Mouse (Mus musculus) liver, embryonic 14.5 days (tissue): ENCODE data around the gene Tmem231. TPM values are rescaled to one million over a fixed set of nuclear protein-coding genes. Genes with fewer than 3 reads are reported as not detected.

Experiments
- ATAC-seq: fragments of 200-750 bp; cut with Nextera tagmentation; 2 replicates; pipeline ENCODE4 v1.8.0; 2017; ENCODE audit warnings: moderate number of reproducible peaks, mild to moderate bottlenecking, moderate library complexity; ENCODE audit not compliant: insufficient read depth
- DNase-seq, 3 experiments: peaks; one replicate each; pipeline ENCODE4 v3.0.0-alpha.2; 2012 to 2013; ENCODE audit warnings: low read depth in 3 of 3, low spot score in 3 of 3
- H3K27ac ChIP-seq: fragments of 300-500 bp; sonication (generic); 2 replicates; pipeline ENCODE4 v1.5.1; 2014; ENCODE audit warnings: moderate library complexity, mild to moderate bottlenecking, control low read depth, inconsistent platforms
- H3K27me3 ChIP-seq: fragments of 300-500 bp; sonication (generic); 2 replicates; pipeline ENCODE4 v1.6.1; 2014; ENCODE audit warnings: mild to moderate bottlenecking, low read length, moderate library complexity; ENCODE audit not compliant: control insufficient read depth, insufficient read depth
- H3K36me3 ChIP-seq: fragments of 300-500 bp; sonication (generic); replicated peaks from 2 replicates; pipeline ENCODE4 v1.6.1; 2014; ENCODE audit warnings: low read depth; ENCODE audit not compliant: control insufficient read depth, insufficient read depth
- H3K4me1 ChIP-seq, 2 experiments: fragments of 200-500 bp in 1 of 2; fragments of 300-500 bp in 1 of 2; sonication (generic) in 1 of 2; replicated peaks; 2 replicates each; pipeline ENCODE4 v1.6.1; 2012 to 2014; ENCODE audit warnings: antibody characterized with exemption in 1 of 2, inconsistent platforms in 1 of 2, low read length in 1 of 2; ENCODE audit not compliant: control insufficient read depth in 2 of 2, insufficient read depth in 2 of 2
- H3K4me2 ChIP-seq: fragments of 300-500 bp; sonication (generic); 2 replicates; pipeline ENCODE4 v1.6.1; 2014; ENCODE audit warnings: low read depth, mild to moderate bottlenecking, control low read depth, moderate library complexity
- H3K4me3 ChIP-seq, 2 experiments: fragments of 200-500 bp in 1 of 2; fragments of 300-500 bp in 1 of 2; sonication (generic) in 1 of 2; 2 replicates each; pipeline ENCODE4 v1.5.1; 2012 to 2014; ENCODE audit warnings: low read depth in 2 of 2, low read length in 2 of 2, mild to moderate bottlenecking in 2 of 2, control low read depth in 1 of 2, inconsistent platforms in 1 of 2, moderate library complexity in 1 of 2; ENCODE audit not compliant: insufficient read depth in 1 of 2
- H3K9ac ChIP-seq: fragments of 300-500 bp; sonication (generic); replicated peaks from 2 replicates; pipeline ENCODE4 v1.6.1; 2014; ENCODE audit warnings: mild to moderate bottlenecking, control low read depth, moderate library complexity
- H3K9me3 ChIP-seq: fragments of 300-500 bp; sonication (generic); 2 replicates; pipeline ENCODE4 v1.6.1; 2016; ENCODE audit warnings: low read length, mixed read lengths; ENCODE audit not compliant: control insufficient read depth
- CTCF ChIP-seq: IDR thresholded peaks from 2 replicates; pipeline ENCODE4 v1.5.1; 2016; ENCODE audit warnings: antibody characterized with exemption, low read depth, control low read depth
- EP300 ChIP-seq: IDR thresholded peaks from 2 replicates; pipeline ENCODE4 v1.6.1; 2016; ENCODE audit warnings: antibody characterized with exemption, low read depth
- WGBS: fragments of 180-500 bp; shearing (Covaris S2); extraction: QIAGEN DNeasy Blood & Tissue Kit; methylation state at CpG from one replicate; pipeline ENCODE4 v1.1.7; 2014; ENCODE audit not compliant: insufficient replicate concordance; 5-methylcytosine and 5-hydroxymethylcytosine counted together
- polyA plus RNA-seq, 2 experiments: library from polyadenylated mRNA; depleted of rRNA in 1 of 2; stranded (reverse) in 1 of 2; unstranded in 1 of 2; fragments of >200 nt; fragmentation: Nextera tagmentation in 1 of 2; extraction: Ambion mirVana in 1 of 2; gene quantifications; 2 replicates each; pipeline versions ENCODE4 v1.2.1 to v1.2.3; 2012 to 2014

The Tmem231 gene
- polyA plus RNA-seq, 2 experiments = 1.7 to 2.0 TPM

DNA sequence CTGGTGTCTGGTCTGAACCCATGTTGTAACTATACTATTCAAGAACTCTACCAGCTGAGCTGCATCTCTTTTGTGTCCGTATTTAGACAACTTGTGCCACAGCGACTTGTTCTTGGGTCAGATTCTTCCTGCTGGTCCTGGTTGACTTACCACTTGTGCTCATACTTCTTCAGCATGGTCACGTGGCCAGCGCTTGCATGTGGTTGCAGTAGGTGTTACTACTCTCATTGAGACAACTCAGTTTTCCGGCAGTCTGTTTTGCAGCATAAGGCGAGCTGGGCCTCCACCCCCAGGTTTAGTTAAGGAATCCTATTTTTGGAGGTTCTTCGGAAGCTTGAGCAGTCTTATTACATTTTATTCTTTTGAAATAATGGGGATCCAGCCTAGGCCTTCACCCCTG lies 17.6 kb upstream of the Tmem231 start:
- DNase-seq (no peak), ATAC-seq (no peak)
- Histone ChIP-seq H3K4me1 (no peaks in the 10 kb centered on the region), H3K36me3 (peaks cover 28% of the 10 kb centered on the region), H3K27ac (no peak overlapping the region), H3K4me3 (no peak overlapping the region), H3K9ac (no peak overlapping the region), H3K9me3 (no peaks in the 10 kb centered on the region), H3K4me2 (no peak overlapping the region), H3K27me3 (no peaks in the 10 kb centered on the region)
- 83% methylated on average over 7 of the region's 7 CpGs for WGBS
- TF ChIP-seq CTCF (no peak), EP300 (no peak)

DNA sequence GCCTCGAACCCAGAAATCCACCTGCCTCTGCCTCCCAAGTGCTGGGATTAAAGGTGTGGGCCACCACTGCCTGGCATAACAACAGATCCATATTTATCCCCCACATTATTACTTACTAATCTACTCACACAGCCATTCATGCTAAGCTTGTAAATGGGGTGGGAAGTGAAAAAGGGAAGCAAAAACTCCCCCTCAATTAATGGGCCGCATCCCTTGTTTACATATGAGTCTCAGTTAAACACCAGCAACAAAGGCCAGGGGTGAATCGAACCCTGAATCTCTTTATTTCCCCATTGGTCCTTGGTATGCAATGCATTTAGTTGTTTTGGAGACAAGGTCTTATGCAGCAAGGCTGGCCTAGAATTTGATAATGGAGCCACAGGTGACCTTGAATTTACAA lies 17.2 kb upstream of the Tmem231 start:
- TF ChIP-seq EP300 (no peak), CTCF (no peak)
- no peaks in the 10 kb centered on the region for H3K9me3 ChIP-seq
- H3K27ac ChIP-seq = no peak overlapping the region
- WGBS = 82% methylated on average over 3 of the region's 3 CpGs
- H3K27me3 ChIP-seq = no peaks in the 10 kb centered on the region
- DNase-seq (no peak), ATAC-seq (no peak)
- no peak overlapping the region for H3K4me3 ChIP-seq
- H3K4me1 ChIP-seq = no peaks in the 10 kb centered on the region
- H3K36me3 ChIP-seq = peaks cover 29% of the 10 kb centered on the region
- no peak overlapping the region for H3K4me2 ChIP-seq
- no peak overlapping the region for H3K9ac ChIP-seq

GRCm38 (mm10) chr8:111947954-111948353 lies 14.3 kb upstream of the Tmem231 start:
- peaks cover 43% of the 10 kb centered on the region for H3K36me3 ChIP-seq
- TF ChIP-seq CTCF (no peak), EP300 (no peak)
- H3K27me3 ChIP-seq = no peaks in the 10 kb centered on the region
- no peak for ATAC-seq
- H3K4me1 ChIP-seq = no peaks in the 10 kb centered on the region
- H3K9ac ChIP-seq = no peak overlapping the region
- H3K4me3 ChIP-seq = no peak overlapping the region
- no peak overlapping the region for H3K4me2 ChIP-seq
- H3K27ac ChIP-seq = no peak overlapping the region
- WGBS = 81% methylated on average over 8 of the region's 8 CpGs
- DNase-seq = no peak
- no peaks in the 10 kb centered on the region for H3K9me3 ChIP-seq

GRCm38 (mm10) chr8:111947144-111947543 lies 13.5 kb upstream of the Tmem231 start:
- Histone ChIP-seq H3K9me3 (no peaks in the 10 kb centered on the region), H3K4me1 (no peaks in the 10 kb centered on the region), H3K27ac (no peak overlapping the region), H3K4me2 (no peak overlapping the region), H3K9ac (no peak overlapping the region), H3K27me3 (no peaks in the 10 kb centered on the region), H3K36me3 (peaks cover 46% of the 10 kb centered on the region), H3K4me3 (no peak overlapping the region)
- DNase-seq = no peak
- no peak for TF ChIP-seq CTCF
- TF ChIP-seq EP300 = no peak
- ATAC-seq = no peak
- 75% methylated on average over 2 of the region's 2 CpGs for WGBS

GRCm38 (mm10) chr8:111943544-111943943 lies 9.9 kb upstream of the Tmem231 start:
- peaks cover 16 to 21% of the 10 kb centered on the region in 2 experiments for H3K4me1 ChIP-seq
- no peak overlapping the region for H3K9ac ChIP-seq
- ATAC-seq (no peak), DNase-seq (no peak)
- peaks cover 40% of the 10 kb centered on the region for H3K36me3 ChIP-seq
- no peak overlapping the region for H3K4me2 ChIP-seq
- WGBS = 68% methylated on average over 2 of the region's 2 CpGs
- H3K9me3 ChIP-seq = no peaks in the 10 kb centered on the region
- no peak overlapping the region for H3K4me3 ChIP-seq
- H3K27ac ChIP-seq = no peak overlapping the region
- H3K27me3 ChIP-seq = no peaks in the 10 kb centered on the region
- TF ChIP-seq EP300 (no peak), CTCF (no peak)

DNA sequence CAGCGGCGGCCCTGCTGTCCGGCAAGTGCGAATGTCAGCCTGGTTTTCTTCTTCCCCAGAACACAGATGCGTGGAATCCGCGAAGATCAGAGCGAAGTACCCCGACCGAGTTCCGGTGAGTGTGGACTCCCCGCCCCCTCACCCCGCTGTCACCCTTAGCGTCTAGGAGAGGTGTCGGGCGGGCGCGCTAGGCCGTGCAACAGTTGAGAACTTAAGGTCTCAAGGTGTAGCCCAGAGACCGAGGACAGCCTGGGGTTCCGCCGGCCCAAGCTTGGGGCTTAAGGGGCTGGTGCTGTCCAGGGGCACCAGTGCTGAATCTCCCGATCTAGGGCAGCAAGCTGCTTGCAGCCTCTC lies 7.4 kb upstream of the Tmem231 start:
- peak overlapping the region; percentile 95 for H3K27ac ChIP-seq
- no peaks in the 10 kb centered on the region for H3K27me3 ChIP-seq
- no peaks in the 10 kb centered on the region for H3K9me3 ChIP-seq
- H3K4me1 ChIP-seq = peaks cover 16 to 22% of the 10 kb centered on the region in 2 experiments
- DNase-seq (peak in 2 of 3 experiments; percentile 44 to 59), ATAC-seq (peak; percentile 15)
- peak overlapping the region; percentile 95 for H3K9ac ChIP-seq
- TF ChIP-seq EP300 = no peak
- no peak for TF ChIP-seq CTCF
- H3K4me3 ChIP-seq = peak overlapping the region; percentile 83
- under 1% methylated on average over 23 of the region's 23 CpGs for WGBS
- H3K36me3 ChIP-seq = peaks cover 33% of the 10 kb centered on the region
- peak overlapping the region; percentile 95 for H3K4me2 ChIP-seq
